Mouse (Mus musculus) CH12.LX (cell line): ENCODE measurements around the gene Kdr. TPM values are rescaled to one million over a fixed set of nuclear protein-coding genes. Genes with fewer than 3 reads are reported as not detected.

Source experiments
- DNase-seq: peaks from one replicate; pipeline ENCODE4 v3.0.0-alpha.2; 2013; ENCODE audit errors: extremely low read depth
- H3K27ac ChIP-seq: 2 replicates; pipeline ENCODE4 v1.5.1; 2012; ENCODE audit warnings: low read depth, mild to moderate bottlenecking, control low read depth, moderate library complexity; ENCODE audit not compliant: insufficient read depth
- H3K27me3 ChIP-seq: replicated peaks from 2 replicates; pipeline ENCODE3; 2012; ENCODE audit warnings: inconsistent platforms
- H3K36me3 ChIP-seq, 2 experiments: replicated peaks in 1 of 2; 2 replicates each; pipeline versions ENCODE3 to v1.6.1; 2012; ENCODE audit warnings: inconsistent platforms in 1 of 2, low read length in 1 of 2, mild to moderate bottlenecking in 1 of 2, mixed read lengths in 1 of 2, moderate library complexity in 1 of 2; ENCODE audit not compliant: control insufficient read depth in 1 of 2, insufficient read depth in 1 of 2
- H3K4me1 ChIP-seq, 2 experiments: 2 replicates each; pipeline ENCODE4 v1.6.1; 2012; ENCODE audit warnings: inconsistent platforms in 1 of 2, moderate library complexity in 1 of 2; ENCODE audit not compliant: insufficient read depth in 2 of 2, control insufficient read depth in 1 of 2
- H3K4me2 ChIP-seq: 2 replicates; pipeline ENCODE4 v1.6.1; 2012; ENCODE audit warnings: low read depth, mild to moderate bottlenecking, control low read depth; ENCODE audit not compliant: poor library complexity, insufficient read depth, severe bottlenecking
- H3K4me3 ChIP-seq, 3 experiments: fragments of 150-350 bp in 1 of 3; sonication (generic) in 1 of 3; replicated peaks in 1 of 3; 2 replicates each; pipeline versions ENCODE3 to v1.5.1; 2011 to 2012; ENCODE audit warnings: low read depth in 2 of 3, low read length in 2 of 3, mild to moderate bottlenecking in 2 of 3, moderate library complexity in 2 of 3, control low read depth in 1 of 3, improper control_type of control experiment in 1 of 3, inconsistent platforms in 1 of 3, mixed read lengths in 1 of 3; ENCODE audit not compliant: poor library complexity in 1 of 3
- H3K79me2 ChIP-seq: replicated peaks from 2 replicates; pipeline ENCODE4 v1.6.1; 2012; ENCODE audit warnings: mild to moderate bottlenecking, moderate library complexity; ENCODE audit not compliant: control insufficient read depth, poor library complexity, insufficient read depth, severe bottlenecking; ENCODE audit errors: extremely low read depth
- H3K9ac ChIP-seq: 2 replicates; pipeline ENCODE4 v1.6.1; 2012; ENCODE audit warnings: low read depth, mild to moderate bottlenecking, control low read depth, moderate library complexity; ENCODE audit not compliant: insufficient read depth
- H3K9me3 ChIP-seq: replicated peaks from 2 replicates; pipeline ENCODE3; 2012; ENCODE audit warnings: low read length, inconsistent platforms, mixed read lengths
- BHLHE40 ChIP-seq: IDR thresholded peaks from 2 replicates; pipeline ENCODE4 v1.6.1; 2011; ENCODE audit warnings: mild to moderate bottlenecking, low read depth, low read length, improper control_type of control experiment
- CTCF ChIP-seq, 2 experiments: IDR thresholded peaks in 1 of 2; conservative IDR thresholded peaks in 1 of 2; 2 replicates each; pipeline ENCODE4 v1.5.1; 2011 to 2012; ENCODE audit warnings: low read depth in 2 of 2, low read length in 2 of 2, improper control_type of control experiment in 1 of 2, inconsistent platforms in 1 of 2, mild to moderate bottlenecking in 1 of 2, moderate library complexity in 1 of 2
- JUN ChIP-seq: IDR thresholded peaks from 2 replicates; pipeline ENCODE4 v1.6.1; 2011; ENCODE audit warnings: low read depth, mild to moderate bottlenecking, low read length, improper control_type of control experiment, moderate library complexity; ENCODE audit not compliant: insufficient read depth
- JUND ChIP-seq: conservative IDR thresholded peaks from 2 replicates; pipeline ENCODE4 v1.6.1; 2011; ENCODE audit warnings: low read depth, low read length, improper control_type of control experiment
- MAZ ChIP-seq: IDR thresholded peaks from 2 replicates; pipeline ENCODE4 v1.6.1; 2012; ENCODE audit warnings: low read depth, mild to moderate bottlenecking, inconsistent platforms, low read length, improper control_type of control experiment, moderate library complexity
- MXI1 ChIP-seq: IDR thresholded peaks from 2 replicates; pipeline ENCODE4 v1.6.1; 2011; ENCODE audit warnings: mild to moderate bottlenecking, low read depth, low read length, improper control_type of control experiment
- MYC ChIP-seq: IDR thresholded peaks from 2 replicates; pipeline ENCODE4 v1.6.1; 2011; ENCODE audit warnings: low read depth, mild to moderate bottlenecking, improper control_type of control experiment, low read length
- NELFE ChIP-seq: IDR thresholded peaks from 2 replicates; pipeline ENCODE4 v1.6.1; 2011; ENCODE audit warnings: low read depth, low read length, improper control_type of control experiment
- PAX5 ChIP-seq: IDR thresholded peaks from 2 replicates; pipeline ENCODE4 v1.6.1; 2012; ENCODE audit warnings: low read length, inconsistent platforms, mixed read lengths
- POLR2AphosphoS2 ChIP-seq: IDR thresholded peaks from 2 replicates; pipeline ENCODE4 v1.6.1; 2011; ENCODE audit warnings: low read depth, low read length, improper control_type of control experiment
- RAD21 ChIP-seq: IDR thresholded peaks from 2 replicates; pipeline ENCODE4 v1.6.1; 2011; ENCODE audit warnings: low read depth, mild to moderate bottlenecking, low read length, improper control_type of control experiment, moderate library complexity
- RCOR1 ChIP-seq: conservative IDR thresholded peaks from 2 replicates; pipeline ENCODE4 v1.6.1; 2012; ENCODE audit warnings: low read depth, mild to moderate bottlenecking, inconsistent platforms, low read length, improper control_type of control experiment
- SIN3A ChIP-seq: IDR thresholded peaks from 2 replicates; pipeline ENCODE4 v1.6.1; 2012; ENCODE audit warnings: low read length, improper control_type of control experiment, inconsistent platforms
- SMC3 ChIP-seq: IDR thresholded peaks from 2 replicates; pipeline ENCODE4 v1.6.1; 2011; ENCODE audit warnings: low read depth, low read length, improper control_type of control experiment
- TCF12 ChIP-seq: IDR thresholded peaks from 2 replicates; pipeline ENCODE4 v1.6.1; 2014; ENCODE audit warnings: low read depth, mild to moderate bottlenecking, inconsistent platforms, low read length, improper control_type of control experiment
- UBTF ChIP-seq: IDR thresholded peaks from 2 replicates; pipeline ENCODE4 v1.6.1; 2012; ENCODE audit warnings: low read depth, mild to moderate bottlenecking, inconsistent platforms, low read length, improper control_type of control experiment, moderate library complexity
- USF1 ChIP-seq: IDR thresholded peaks from 2 replicates; pipeline ENCODE4 v1.6.1; 2014; ENCODE audit warnings: low read depth, mild to moderate bottlenecking, inconsistent platforms, low read length, improper control_type of control experiment
- ZC3H11A ChIP-seq: IDR thresholded peaks from 2 replicates; pipeline ENCODE4 v1.6.1; 2012; ENCODE audit warnings: low read depth, mild to moderate bottlenecking, inconsistent platforms, low read length, improper control_type of control experiment
- ZKSCAN1 ChIP-seq: IDR thresholded peaks from 2 replicates; pipeline ENCODE4 v1.6.1; 2012; ENCODE audit warnings: low read depth, inconsistent platforms, low read length, improper control_type of control experiment, borderline replicate concordance
- ZMIZ1 ChIP-seq: IDR thresholded peaks from 2 replicates; pipeline ENCODE4 v1.6.1; 2012; ENCODE audit warnings: low read depth, mild to moderate bottlenecking, inconsistent platforms, low read length, improper control_type of control experiment
- ZNF384 ChIP-seq: IDR thresholded peaks from 2 replicates; pipeline ENCODE4 v1.6.1; 2012; ENCODE audit warnings: low read depth, low read length, improper control_type of control experiment, inconsistent platforms
- dilution Hi-C: fragments of 300-500 bp; cut with MboI; formaldehyde crosslinking; loops from 2 replicates; pipeline ENCODE4 v1.14.3; 2020; ENCODE audit warnings: low sequenced_read_pairs; ENCODE audit not compliant: extremely low pct_unique_long_range_greater_than_20kb, extremely low pct_ligation_motif_present
- in situ Hi-C: fragments of 300-500 bp; cut with MboI; formaldehyde crosslinking; loops from 3 replicates; pipeline ENCODE4 v1.14.3; 2019; ENCODE audit warnings: low sequenced_read_pairs, low pct_ligation_motif_present, low pct_unique_long_range_greater_than_20kb, mixed read lengths
- polyA plus RNA-seq: library from polyadenylated mRNA; unstranded; fragments of >175 nt; gene quantifications from 2 replicates; pipeline ENCODE4 v1.2.1, GENCODE M21; 2012; ENCODE audit warnings: low read depth; ENCODE audit not compliant: insufficient read length
- total RNA-seq, 2 experiments: library from RNA; depleted of rRNA; stranded (reverse); fragments of 300-350 nt in 1 of 2; fragments of >200 nt in 1 of 2; gene quantifications; 2 replicates each; pipeline ENCODE4 v1.2.3; 2012 to 2014

Kdr gene
- total and polyA plus RNA-seq, 3 experiments: not detected

DNA sequence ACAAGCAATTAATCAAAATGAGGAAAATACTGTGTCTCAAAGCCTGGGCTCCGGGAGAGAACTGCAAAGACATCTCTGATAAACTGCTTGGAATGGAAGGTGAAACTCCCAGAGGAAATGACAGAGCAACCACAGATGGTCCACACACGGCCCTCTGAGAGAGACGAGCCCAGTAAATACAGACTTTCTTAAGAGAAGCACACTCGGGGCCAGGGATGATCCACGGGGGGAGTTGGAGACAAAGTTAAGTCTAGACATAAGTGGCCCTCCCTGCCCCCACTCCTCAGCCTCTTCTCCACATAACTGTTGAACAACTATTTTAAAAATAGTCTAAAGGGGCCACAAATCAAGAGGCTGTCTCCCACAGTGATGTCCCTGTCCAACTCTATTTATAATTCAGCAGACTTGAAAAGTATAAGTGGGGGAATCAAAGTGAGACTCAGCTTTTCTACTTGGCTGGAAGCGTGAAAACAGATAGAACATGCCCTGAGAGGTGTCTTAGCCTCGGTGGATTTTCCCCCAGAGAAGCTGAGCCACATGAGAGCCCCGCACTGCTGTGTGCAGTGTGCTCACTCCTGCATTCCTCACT, 39.0 kb downstream of the Kdr start:
- Histone ChIP-seq H3K4me2 (no peak overlapping the region), H3K9me3 (no peaks in the 10 kb centered on the region)

GRCm38 (mm10) chr5:75938012-75938411, 40.2 kb downstream of the Kdr start:
- dilution Hi-C loops (no loop called here), in situ Hi-C loops (no loop called here)
- Histone ChIP-seq H3K27ac (no peak overlapping the region), H3K9ac (no peak overlapping the region), H3K27me3 (no peaks in the 10 kb centered on the region), H3K4me2 (no peak overlapping the region), H3K4me3 (no peak overlapping the region), H3K4me1 (peaks cover 0 to 9% of the 10 kb centered on the region in 2 experiments; a peak in 1 of 4 replicates), H3K79me2 (no peaks in the 10 kb centered on the region)
- no peak for DNase-seq
- TF ChIP-seq ZMIZ1 (no peak), TCF12 (no peak), BHLHE40 (no peak), USF1 (no peak), MAZ (no peak), NELFE (no peak), ZNF384 (no peak), JUN (no peak), MYC (no peak), SMC3 (no peak), ZC3H11A (no peak), MXI1 (no peak), UBTF (no peak), CTCF (conservative IDR thresholded peaks at IDR 0.05 in 1 of 2, IDR thresholded peaks at IDR 0.05 in 1 of 2; ENCODE audit: low read depth in 2 of 2, low read length in 2 of 2) (no peak)
- TF ChIP-seq, all 38 proteins: peak for 0
- H3K36me3 ChIP-seq: no peaks in the 10 kb centered on the region
- no peaks in the 10 kb centered on the region for H3K9me3 ChIP-seq

More for the DNA sequence above, 39.0 kb downstream of the Kdr start:
- H3K4me1 ChIP-seq: peaks cover 0 to 9% of the 10 kb centered on the region in 2 experiments; a peak in 1 of 4 replicates
- no peak overlapping the region for H3K27ac ChIP-seq
- H3K36me3 ChIP-seq: no peaks in the 10 kb centered on the region
- no peak for DNase-seq
- no peaks in the 10 kb centered on the region for H3K27me3 ChIP-seq
- dilution Hi-C loops: no loop called here
- TF ChIP-seq ZKSCAN1 (no peak), RCOR1 (no peak), NELFE (no peak), JUND (no peak), UBTF (no peak), RAD21 (no peak), PAX5 (no peak), JUN (no peak), BHLHE40 (no peak), SIN3A (no peak), POLR2AphosphoS2 (no peak), MYC (no peak)
- TF ChIP-seq, all 38 proteins: peak for 0
- H3K4me3 ChIP-seq: no peak overlapping the region
- H3K79me2 ChIP-seq: no peaks in the 10 kb centered on the region
- no peak overlapping the region for H3K9ac ChIP-seq
- in situ Hi-C loops: no loop called here
